Mouse (Mus musculus) telencephalon, adult 2 months (tissue): ENCODE data around the gene Dscam.

ENCODE experiments used
- DNase-seq: peaks from one replicate; pipeline ENCODE4 v3.0.0-alpha.2; 2011; ENCODE audit warnings: low read depth, low spot score

Dscam gene

GRCm38 (mm10) chr16:96767985-96768384, 402.6 kb downstream of the Dscam start:
- DNase-seq, result no peak

GRCm38 (mm10) chr16:96767508-96767907, 403.0 kb downstream of the Dscam start:
- DNase-seq, result no peak

DNA sequence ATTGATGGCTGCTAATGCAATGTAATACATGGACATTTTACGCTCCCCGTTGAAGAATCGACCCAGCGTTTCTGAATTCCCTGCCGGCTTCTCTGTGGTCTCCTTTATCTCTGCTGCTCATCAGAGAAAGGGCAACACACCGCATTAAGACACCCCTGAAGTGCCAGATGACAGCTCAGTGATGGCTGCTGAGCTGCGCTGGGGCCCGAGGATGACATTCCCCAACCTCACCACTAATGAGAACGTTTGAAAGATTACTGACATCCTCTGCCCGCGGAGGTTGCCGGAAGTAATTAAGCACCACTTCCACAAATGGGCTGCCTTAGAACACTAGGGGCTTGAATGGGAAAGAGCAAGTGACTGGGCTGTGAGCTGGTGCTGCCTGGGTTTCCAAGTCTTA, 409.3 kb downstream of the Dscam start:
- DNase-seq, result no peak

GRCm38 (mm10) chr16:96759081-96759603, 411.4 kb downstream of the Dscam start:
- DNase-seq, result no peak

DNA sequence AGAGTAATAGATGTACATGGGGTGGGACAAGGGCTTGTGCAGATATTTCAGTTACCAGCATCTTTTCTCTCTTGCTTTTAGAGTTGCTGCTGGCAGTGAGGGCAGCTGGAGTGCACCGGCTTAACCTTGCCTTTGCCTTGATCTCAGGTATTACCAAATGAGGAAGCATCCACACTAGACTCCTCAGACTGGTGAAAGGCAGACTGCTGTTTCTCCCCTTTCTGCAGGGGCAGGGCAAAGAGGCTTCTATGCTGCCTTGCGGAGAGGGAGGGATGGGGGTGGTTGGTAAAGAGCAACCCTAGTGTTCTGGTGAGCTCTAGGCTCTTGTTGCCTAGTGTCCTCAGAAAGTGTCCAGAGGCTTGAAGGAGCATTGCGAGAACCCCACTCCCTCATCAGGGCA, 412.2 kb downstream of the Dscam start:
- DNase-seq, result no peak

GRCm38 (mm10) chr16:96757588-96758313, 412.8 kb downstream of the Dscam start:
- DNase-seq, result no peak

GRCm38 (mm10) chr16:96756994-96757393, 413.6 kb downstream of the Dscam start:
- DNase-seq, result no peak

DNA sequence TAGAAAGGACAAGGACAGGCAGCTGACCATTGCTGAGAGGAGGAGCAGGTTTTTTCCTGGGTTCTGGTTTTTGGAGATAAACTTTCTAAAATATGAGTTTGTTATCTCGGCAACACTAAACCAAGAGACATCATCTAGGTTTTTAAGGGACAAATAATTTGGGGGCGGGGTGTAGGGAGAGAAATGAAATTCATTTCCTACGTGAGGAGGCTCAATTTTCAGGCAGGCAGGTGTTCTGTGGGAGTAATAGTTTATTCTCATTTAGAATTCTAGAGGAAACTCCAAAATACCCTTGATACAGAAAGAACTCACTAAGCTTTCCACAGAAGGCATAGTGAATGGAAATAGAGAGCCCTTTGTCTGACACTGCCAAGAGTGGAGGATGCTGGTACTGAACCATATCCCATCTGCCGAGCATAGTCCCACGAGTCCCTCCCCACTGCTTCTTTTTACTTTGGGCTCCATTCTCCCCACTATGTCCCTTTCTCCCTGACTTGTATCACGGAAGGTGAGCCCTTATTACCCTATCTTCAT, 415.5 kb downstream of the Dscam start:
- peak; percentile 60 for DNase-seq

DNA sequence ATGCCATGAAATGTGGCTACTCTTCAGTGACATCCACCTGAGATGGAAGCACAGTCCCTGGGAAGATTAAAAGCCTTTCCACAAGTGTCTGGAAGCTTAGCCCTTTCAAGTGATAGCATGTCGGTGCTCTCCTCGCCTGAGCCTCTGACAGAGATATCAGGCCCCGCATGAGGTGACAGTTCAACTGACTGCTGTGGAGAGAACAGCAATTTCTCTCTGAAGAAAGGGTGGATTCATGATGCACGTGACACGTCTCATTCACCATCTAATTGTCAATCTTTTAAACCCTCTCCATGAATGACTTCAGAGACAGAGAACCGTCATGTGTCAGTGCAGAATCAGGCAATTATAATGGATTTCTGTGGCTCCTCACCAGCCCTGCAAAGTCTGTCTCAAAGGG, 416.2 kb downstream of the Dscam start:
- DNase-seq, result no peak

- no peak for DNase-seq
Measured at GRCm38 (mm10) chr16:96753781-96754173, 416.8 kb downstream of the Dscam start.

DNA sequence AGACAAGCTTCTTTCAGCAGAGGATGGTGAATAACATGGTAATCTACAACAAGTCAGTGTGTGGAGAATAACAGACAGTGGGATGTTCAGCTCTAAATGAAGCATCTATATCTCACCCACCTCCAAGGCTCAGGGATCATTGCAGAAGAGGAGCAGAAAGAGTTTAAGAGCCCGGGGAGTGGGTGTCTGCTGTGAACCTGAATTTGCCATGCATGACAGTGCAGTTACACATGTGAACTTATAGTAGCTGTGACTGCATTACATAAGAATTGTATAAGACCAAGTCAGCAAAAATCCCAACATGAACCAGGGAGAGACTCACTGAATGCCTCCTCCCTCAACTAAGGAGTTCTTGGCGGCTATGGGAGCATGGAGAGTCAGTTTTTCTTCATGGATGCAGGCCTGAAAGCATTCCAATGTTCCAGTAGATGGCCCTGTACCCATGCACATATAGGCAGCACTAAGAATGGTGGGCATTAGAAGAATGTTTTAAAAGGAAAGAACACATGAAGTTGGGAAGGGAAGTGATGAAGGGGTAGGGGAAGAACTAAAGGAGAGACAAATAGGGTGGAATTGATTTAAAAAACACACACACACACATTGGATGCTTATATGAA, 417.3 kb downstream of the Dscam start:
- peak; percentile 47 for DNase-seq

GRCm38 (mm10) chr16:96742475-96743255, 427.9 kb downstream of the Dscam start:
- no peak for DNase-seq

GRCm38 (mm10) chr16:96741336-96741735, 429.2 kb downstream of the Dscam start:
- DNase-seq, result no peak

DNA sequence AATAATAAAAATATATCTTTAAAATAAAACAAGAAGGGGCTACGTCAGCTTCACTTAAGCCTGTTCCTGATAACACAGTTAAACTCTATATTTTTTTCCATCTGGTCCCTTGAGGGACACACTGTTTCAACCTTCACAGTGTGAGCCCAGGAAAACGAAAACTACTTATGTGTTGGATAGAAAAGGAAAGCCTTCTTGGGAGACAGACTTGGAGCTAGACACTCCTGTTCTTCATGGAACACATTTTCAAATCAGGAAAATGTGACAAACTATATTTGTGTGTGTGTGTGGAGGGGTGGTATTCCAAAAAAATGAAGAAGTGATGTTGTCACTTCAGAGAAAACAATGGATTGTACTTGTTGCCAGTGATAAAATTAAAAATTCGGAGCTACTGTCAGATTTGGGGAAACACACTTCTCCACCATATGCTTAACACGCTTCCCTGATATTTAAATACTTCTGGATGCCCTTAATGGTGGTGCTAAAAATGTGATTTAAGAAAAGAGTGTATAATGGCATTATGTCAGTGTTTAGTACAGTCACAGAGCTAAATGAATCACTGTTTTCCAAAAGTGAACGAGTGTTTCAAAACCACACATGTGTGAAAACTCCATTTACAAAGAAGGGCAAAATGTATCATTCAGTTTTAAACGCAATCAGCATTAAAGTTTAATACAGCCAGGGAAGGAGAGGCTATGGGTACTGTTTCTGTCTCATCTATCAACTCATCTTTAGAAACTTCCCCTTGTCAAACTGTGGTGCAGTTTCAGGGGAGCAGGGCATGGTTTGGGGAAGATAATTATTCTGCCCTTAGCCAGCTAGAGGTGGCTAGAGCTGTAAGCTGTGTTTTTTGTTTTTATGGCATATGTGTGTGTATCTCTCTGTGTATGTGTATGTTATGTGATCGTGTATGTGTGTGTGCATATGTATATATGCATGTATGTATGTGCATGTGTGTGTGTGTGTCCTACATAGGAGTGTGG, 430.2 kb downstream of the Dscam start:
- DNase-seq, result peak; percentile 50

- no peak for DNase-seq
Measured at GRCm38 (mm10) chr16:96736501-96736900, 434.1 kb downstream of the Dscam start.

DNA sequence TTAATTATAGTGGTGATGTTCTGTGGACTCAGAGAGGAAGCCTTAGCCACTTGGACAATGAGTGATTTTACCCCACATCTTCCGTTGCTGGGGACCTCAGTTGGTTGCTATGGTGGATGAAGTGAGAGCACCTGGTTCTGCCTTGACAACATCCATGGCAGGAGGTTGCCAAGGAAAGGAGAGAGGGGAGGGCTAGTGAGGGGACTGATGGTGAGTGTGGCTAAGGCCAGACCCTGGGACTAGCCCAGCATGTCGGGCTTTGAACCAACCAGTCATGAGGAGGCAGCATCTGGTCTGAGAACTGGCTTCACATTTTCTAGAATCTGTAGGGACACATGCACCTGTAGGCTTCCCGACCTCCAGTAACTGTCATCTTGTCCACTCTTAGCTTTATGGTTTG, 439.7 kb downstream of the Dscam start:
- no peak for DNase-seq

- no peak for DNase-seq
Measured at GRCm38 (mm10) chr16:96727836-96728774, 442.4 kb downstream of the Dscam start.

GRCm38 (mm10) chr16:96725071-96725724, 445.4 kb downstream of the Dscam start:
- no peak for DNase-seq

GRCm38 (mm10) chr16:96724591-96724990, 446.0 kb downstream of the Dscam start:
- no peak for DNase-seq
